Mouse (Mus musculus): ENCODE measurements around the gene BC035044. TPM values are rescaled to one million over a fixed set of nuclear protein-coding genes. Genes with fewer than 3 reads are reported as not detected.
"Not testable (repeated sequence)": the region's sequence is repeated elsewhere in the genome, so short reads cannot be mapped to it uniquely, and the experiment has no call there.

Gene BC035044
- total RNA-seq, 2 experiments from 2014 or later, result 0.64 to 1.0 TPM

DNA sequence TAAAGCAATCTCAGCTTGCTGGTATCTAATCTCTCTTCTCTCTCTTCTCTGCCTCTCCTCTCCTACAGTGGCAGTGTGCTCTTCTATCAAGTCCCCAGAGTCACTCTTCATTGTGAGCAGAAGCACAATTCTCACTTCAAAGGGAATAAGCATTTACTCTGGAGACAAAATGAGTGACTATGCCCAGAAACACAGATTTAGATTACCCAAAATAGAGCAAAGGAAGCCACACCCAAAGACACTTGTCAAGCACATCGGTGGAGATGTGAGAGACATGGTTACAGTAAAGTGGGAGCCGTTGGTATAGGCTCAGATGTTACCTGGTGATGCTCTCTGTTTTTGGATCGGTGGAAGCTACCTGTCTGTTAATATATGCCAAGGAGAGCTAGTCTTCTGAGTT is 38.2 kb downstream of the BC035044 start:
- intact Hi-C loops (cut with DNase I), result loop anchor here (5.0 kb wide), 1 partner anchor 405 kb away; no protein-coding TSS in a partner anchor

DNA sequence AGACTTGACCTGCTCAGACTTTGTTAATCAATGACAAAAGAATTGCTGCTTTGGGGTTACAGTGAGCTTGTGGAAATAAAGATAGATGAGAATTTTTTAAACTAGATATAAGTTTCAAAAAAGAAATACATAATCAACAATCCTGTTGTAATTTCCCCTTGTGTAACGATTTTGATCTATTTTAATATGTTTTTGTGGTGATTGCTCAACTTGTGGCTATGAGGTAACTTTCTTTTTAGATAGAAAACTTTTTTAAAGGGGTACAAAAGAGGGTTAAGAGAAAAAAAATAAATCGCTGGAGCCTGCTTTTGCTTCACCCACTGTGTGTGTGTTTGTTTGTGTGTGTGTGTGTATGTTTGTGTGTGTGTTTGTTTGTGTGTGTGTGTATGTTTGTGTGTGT is 39.8 kb downstream of the BC035044 start:
- intact Hi-C loops (cut with DNase I), result loop anchor here (5.0 kb wide), 1 partner anchor 406 kb away; no protein-coding TSS in a partner anchor
- no peak for DNase-seq

More for the DNA sequence above, 38.2 kb downstream of the BC035044 start:
- no peak for DNase-seq

DNA sequence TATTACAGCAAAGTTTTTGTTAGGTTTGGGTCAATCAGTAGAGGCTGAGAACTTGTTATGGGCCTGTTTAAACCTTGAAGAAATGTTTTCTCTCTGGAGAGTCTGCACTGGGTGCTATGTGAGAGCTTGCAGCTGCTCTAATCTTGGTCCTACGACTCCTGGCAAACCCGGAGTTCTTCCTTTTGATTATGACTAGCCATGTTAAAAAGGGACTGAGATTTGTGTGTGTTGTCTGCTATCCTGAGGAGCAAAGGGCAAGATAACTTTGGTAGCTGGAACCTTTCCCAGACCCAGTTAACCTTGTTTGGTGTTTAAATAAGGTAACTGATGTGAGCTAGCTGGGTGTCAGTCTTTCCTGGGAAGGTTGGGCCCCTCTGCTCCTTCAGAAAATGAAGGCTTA is 40.3 kb downstream of the BC035044 start:
- DNase-seq, result no peak
- intact Hi-C loops (cut with DNase I), result loop anchor here (5.0 kb wide), 1 partner anchor 407 kb away; no protein-coding TSS in a partner anchor

GRCm38 (mm10) chr6:128849902-128850301 is 41.0 kb downstream of the BC035044 start:
- DNase-seq, result peak; percentile 48
- intact Hi-C loops (cut with DNase I), result loop anchor here (5.0 to 10.0 kb wide), 2 partner anchors 407 to 515 kb away; no protein-coding TSS in a partner anchor

DNA sequence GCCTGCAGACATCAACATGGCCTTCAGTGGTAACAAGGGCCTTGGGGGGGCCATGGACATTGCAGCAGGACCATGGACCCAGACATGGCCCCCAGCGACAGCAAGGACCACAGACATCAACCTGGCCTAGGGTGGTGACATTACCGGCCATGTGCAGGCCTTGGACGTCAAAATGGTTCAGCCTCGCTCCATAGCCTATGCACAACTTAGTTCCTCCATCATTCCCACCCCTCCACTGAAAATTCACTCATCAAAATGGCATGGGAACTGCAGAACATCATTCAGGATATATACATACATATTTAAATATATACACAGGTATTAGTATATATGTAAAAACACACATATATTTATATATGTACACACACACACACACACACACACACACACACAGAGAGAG is 43.5 kb downstream of the BC035044 start:
- intact Hi-C loops (cut with DNase I), result loop anchor here (10.0 kb wide), 1 partner anchor 517 kb away; no protein-coding TSS in a partner anchor
- no peak for DNase-seq

- intact Hi-C loops (cut with DNase I), result loop anchor here (10.0 kb wide), 1 partner anchor 519 kb away; no protein-coding TSS in a partner anchor
- no peak for DNase-seq
Measured at GRCm38 (mm10) chr6:128845998-128846542, 44.9 kb downstream of the BC035044 start.

- intact Hi-C loops (cut with DNase I), result loop anchor here (10.0 kb wide), 1 partner anchor 519 kb away; no protein-coding TSS in a partner anchor
- DNase-seq, result peak; percentile 93
Measured at GRCm38 (mm10) chr6:128845319-128845979, 45.5 kb downstream of the BC035044 start.

- intact Hi-C loops (cut with DNase I), result loop anchor here (5.0 to 10.0 kb wide), 2 partner anchors 37 to 520 kb away; no protein-coding TSS in a partner anchor
Measured at GRCm38 (mm10) chr6:128844586-128845080, 46.3 kb downstream of the BC035044 start.

DNA sequence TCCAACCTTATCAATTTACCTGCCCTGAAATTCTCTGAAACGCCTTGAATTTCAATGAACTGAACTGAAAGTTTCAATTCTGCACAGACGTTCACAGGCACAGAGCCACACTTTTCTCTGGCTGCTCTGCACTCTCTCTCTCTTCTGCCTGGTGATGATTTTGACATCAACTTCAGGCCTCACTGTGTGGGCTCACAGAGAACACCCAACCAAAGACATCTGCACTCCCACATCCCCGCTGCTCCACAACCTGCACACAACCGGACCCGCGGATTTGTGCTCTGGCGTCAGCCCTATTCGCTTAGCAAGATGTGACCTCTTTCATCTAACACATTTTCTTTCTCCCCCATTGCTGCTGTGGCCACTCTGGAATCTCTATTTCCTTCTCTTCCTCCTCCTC is 46.8 kb downstream of the BC035044 start:
- peak; percentile 28 for DNase-seq
- intact Hi-C loops (cut with DNase I), result loop anchor here (5.0 to 10.0 kb wide), 2 partner anchors 37 to 521 kb away; no protein-coding TSS in a partner anchor

More at GRCm38 (mm10) chr6:128844586-128845080, 46.3 kb downstream of the BC035044 start:
- peak; percentile 8 for DNase-seq

DNA sequence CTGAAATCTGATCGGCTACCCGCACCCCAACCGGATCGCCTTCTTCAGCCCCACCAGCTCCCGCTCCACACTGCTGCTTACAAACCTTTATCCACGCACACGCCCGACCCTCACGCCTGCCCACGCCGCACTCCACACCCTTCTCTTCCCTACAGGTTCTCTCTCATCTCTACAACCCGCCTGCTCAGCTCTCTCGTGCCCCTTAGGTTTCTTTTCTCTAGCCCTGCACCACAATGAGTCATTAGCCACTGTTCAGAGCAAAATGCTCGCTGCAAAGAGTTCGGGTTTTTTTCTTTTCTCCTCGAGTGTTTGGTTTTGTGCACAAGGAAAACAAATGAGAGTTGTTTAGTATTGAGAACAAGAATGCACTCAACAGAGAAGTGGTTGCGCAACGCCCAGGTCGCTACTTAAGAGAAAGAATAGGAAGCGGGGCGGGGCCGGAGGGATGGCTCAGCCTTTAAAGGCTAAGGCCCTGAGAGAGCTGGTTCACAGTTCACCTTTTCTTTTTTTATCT is 47.4 kb downstream of the BC035044 start:
- DNase-seq, result peak; percentile 44
- intact Hi-C loops (cut with DNase I), result loop anchor here (5.0 to 10.0 kb wide), 2 partner anchors 36 to 521 kb away; no protein-coding TSS in a partner anchor

DNA sequence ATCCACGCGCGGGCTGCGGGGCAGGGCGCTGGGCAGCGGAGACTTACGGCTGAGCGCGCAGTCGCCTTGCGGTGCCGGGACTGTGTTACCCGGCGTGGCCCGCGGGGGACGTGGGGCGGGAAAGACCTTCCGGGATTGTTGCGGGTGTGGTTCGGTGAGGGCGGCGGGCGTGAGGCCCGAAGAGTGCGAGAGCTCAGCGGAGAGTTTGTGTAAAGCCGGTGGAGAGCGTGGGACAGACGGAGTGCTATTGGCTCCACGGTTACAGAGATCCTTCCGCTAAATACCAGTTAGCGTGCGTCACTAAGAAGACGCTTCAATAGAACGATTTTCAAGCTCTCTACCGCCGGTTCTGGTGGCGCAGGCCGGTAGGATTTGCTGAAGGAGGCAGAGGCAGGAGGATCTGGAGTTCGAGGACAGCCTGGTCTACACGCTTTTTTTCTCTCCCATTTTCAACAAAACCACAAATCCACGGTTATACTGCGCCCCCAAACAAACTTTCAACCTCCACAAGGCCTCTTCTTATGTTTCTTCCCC is 47.9 kb downstream of the BC035044 start:
- DNase-seq, result peak; percentile 85

DNA sequence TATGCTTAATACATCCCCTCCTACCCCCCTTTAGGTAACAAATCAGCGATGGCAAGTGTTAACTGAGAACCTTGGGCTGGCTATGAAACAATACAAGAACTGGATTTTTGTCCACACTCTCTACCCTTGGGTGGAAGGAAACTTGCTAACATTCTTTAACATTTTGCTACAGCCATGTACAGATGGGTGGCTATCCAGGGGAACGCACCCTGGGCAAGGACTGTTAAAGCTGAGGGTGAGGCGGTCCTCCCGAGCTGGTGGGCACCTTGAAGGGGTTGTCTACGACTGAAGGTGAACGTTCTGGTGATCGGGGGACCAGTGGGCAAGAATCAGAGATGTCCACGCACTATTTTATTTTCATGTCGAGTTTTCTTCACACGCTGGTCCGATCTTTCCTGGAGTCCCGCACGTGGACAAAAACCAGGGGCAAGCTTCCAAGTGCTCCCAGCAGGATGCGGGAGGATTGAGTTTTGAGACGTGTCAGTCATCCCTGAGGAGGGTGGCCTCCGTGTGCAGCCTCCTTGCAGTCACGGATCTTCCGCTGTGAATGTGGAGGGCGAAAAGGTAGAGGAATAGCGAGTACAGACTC is 48.5 kb downstream of the BC035044 start:
- DNase-seq, result no peak
- intact Hi-C loops (cut with DNase I), result loop anchor here (5.0 to 10.0 kb wide), 2 partner anchors 35 to 522 kb away; no protein-coding TSS in a partner anchor

More for the DNA sequence above, 47.9 kb downstream of the BC035044 start:
- intact Hi-C loops (cut with DNase I), result loop anchor here (5.0 to 10.0 kb wide), 2 partner anchors 36 to 522 kb away; no protein-coding TSS in a partner anchor

DNA sequence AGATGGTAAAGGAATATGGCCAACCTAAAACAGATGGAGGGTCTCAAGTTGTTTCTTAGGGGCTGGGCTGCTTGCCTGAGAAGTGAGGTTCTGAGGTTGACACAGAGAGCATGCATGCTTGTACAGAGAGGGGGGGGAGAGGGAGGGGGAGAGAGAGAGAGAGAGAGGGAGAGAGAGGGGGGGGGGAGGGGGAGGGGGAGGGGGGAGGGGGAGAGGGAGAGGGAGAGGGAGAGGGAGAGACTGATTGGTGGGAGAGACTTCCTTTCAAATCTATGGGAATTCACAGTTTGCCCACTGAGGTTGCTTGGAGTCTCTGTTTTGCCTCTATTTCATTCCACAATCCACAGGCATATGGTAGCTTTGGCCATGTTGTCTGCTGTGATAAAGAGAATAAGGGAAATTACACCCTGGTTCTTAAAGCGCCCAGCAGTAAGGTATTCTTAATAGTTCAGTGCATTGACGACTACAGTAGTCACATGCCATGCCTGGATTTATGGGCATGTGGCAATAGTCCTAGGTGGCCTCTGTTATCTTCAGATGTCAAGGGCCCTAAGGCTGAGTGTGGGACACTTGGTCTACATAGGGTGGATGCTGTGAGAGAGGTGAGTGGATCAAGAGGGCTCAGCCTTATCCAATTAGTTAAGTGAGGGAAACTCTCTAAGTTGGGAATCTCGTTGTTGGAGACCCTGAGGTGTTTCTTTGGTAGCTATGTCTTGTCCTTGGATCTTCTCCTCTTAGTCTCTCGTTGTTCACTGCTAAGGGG is 49.4 kb downstream of the BC035044 start:
- DNase-seq, result no peak
- intact Hi-C loops (cut with DNase I), result loop anchor here (5.0 to 10.0 kb wide), 2 partner anchors 34 to 523 kb away; no protein-coding TSS in a partner anchor

DNA sequence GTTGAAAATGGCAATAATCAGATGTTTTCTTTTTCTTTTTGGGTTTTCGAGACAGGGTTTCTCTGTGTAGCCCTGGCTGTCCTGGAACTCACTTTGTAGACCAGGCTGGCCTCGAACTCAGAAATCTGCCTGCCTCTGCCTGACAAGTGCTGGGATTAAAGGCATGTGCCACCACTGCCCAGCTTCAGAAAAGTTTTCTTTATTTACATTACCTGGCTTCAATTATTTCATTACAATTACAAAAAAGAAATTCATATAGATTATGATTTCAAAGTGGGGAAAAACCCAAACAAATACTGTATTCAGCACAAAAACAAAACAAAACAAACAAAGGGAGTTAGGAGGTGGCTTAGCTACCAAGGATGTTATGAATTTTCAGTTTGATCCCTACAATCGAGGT is 50.3 kb downstream of the BC035044 start:
- DNase-seq, result not testable (repeated sequence)
- intact Hi-C loops (cut with DNase I), result loop anchor here (5.0 to 10.0 kb wide), 2 partner anchors 33 to 524 kb away; no protein-coding TSS in a partner anchor

GRCm38 (mm10) chr6:128839921-128840320 is 51.0 kb downstream of the BC035044 start:
- intact Hi-C loops (cut with DNase I), result loop anchor here (2.0 to 10.0 kb wide), 3 partner anchors 33 to 525 kb away; no protein-coding TSS in a partner anchor

GRCm38 (mm10) chr6:128839266-128839771 is 51.6 kb downstream of the BC035044 start:
- intact Hi-C loops (cut with DNase I), result loop anchor here (2.0 kb wide), 1 partner anchor 75 kb away; no protein-coding TSS in a partner anchor
- peak; percentile 86 for DNase-seq

More at GRCm38 (mm10) chr6:128839921-128840320, 51.0 kb downstream of the BC035044 start:
- no peak for DNase-seq

DNA sequence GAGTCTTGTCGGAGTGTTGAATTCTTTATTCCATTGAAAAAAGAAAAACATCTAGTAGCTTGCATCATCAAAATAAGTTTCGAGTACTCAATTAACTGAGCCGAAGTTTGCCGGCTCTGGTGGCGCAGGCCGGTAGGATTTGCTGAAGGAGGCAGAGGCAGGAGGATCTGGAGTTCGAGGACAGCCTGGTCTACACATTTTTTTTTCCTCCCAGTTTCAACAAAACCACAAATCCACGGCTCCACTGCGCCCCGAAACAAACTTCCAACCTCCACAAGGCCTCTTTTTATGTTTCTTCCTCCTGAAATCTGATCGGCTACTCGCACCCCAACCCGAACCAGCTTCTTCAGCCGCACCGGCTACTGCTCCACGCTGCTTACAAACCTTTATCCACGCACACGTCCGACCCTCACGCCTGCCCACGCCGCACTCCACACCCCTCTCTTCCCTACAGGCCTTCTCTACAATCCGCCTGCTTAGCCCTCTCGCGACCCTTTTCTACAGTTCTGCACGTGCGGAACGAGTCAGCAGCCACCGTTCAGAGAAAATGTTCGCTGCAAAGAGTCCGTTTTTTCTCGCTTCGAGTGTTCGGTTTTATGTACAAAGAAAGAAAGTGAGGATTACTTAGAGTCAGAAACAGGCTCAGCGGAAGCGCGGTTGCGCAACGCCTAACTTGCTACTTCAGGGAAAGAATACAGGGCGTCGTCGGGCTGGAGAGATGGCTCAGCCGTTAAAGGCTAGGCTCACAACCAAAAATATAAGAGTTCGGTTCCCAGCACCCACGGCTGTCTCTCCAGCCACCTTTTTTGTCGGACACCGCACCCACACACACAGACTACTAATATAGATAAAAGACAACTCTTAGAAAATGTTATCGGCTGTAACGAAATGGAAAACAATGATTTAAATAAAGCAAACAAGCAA is 52.3 kb downstream of the BC035044 start:
- intact Hi-C loops (cut with DNase I), result loop anchor here (2.0 kb wide), 1 partner anchor 74 kb away; no protein-coding TSS in a partner anchor

More for the DNA sequence above, 52.3 kb downstream of the BC035044 start:
- DNase-seq, result peak; percentile 78
